Mouse (Mus musculus): ENCODE results near the gene Dirc2. TPM values are rescaled to one million over a fixed set of nuclear protein-coding genes. Genes with fewer than 3 reads are reported as not detected.

The Dirc2 gene
- total RNA-seq, 2 experiments from 2014 or later = 89.4 to 95.2 TPM

- no peak for DNase-seq
- intact Hi-C loops (cut with DNase I) = no loop called here
Measured at GRCm38 (mm10) chr16:35701823-35702222, 67.3 kb downstream of the Dirc2 start.

DNA sequence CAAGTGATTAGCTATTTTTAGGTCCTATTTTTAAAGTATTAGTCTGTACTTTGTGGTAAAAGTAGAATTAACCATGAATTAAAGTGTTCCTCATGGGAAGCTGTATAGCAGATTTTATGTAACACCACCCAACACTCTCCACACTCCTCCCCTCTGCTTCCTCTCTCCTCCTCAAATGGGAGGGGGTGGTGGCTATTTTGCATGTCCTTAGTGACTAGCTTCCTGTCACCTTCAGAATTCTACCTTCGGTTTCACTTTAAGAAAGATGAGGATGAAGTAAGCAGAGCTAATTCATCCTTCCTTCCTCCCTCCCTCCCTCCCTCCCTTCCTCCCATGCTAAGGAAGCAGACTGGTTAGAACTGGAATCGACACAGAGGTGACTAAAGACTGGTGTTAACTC lies 73.1 kb downstream of the Dirc2 start:
- intact Hi-C loops (cut with DNase I) = no loop called here
- DNase-seq = no peak

DNA sequence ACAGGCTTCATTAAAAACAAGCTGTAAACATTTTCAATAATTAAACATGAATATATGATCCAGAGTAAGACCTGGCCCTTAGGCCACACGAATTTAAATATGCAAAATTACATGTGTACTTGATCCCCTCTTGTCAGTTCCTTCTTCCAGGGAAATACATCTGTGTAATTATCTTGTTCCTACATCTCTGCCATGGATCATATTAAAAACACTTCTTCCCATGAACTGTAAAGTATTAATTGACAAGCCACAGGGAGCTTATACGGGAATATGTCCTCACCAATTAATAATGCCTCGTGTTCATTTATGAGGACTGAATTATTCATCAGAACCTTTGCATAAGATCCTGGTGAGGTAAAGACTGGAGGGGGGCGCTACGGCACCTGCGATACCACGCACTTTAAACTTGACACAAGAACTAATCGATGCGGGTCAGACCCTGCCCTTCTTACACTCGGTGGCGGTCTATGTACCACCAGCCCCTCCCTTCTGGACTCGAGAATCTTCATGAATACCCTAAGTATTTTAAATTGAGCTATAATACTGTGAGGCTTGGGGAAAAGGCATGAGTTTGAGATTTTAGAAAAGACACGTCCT lies 74.8 kb downstream of the Dirc2 start:
- intact Hi-C loops (cut with DNase I) = no loop called here

DNA sequence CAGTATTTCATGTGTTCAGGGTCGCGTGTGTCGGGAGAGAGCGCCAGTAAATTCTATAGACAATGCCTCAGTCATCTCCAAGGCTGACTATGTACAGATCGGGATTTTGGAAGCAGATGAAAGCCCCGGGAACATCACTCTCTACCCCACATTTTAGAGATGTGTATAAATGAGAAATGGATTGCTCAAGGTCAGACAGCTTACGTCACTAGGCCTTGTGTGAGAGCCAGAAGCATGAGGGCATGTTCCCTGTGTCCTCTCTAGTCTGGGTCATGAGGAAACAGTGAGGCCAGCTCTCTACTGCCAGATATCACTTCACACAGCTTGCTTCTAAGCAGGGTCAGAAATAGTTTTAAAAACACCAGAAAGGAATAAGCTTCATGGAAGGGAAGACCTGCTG lies 77.5 kb downstream of the Dirc2 start:
- intact Hi-C loops (cut with DNase I) = no loop called here
- no peak for DNase-seq

More for the DNA sequence above, 74.8 kb downstream of the Dirc2 start:
- no peak for DNase-seq

DNA sequence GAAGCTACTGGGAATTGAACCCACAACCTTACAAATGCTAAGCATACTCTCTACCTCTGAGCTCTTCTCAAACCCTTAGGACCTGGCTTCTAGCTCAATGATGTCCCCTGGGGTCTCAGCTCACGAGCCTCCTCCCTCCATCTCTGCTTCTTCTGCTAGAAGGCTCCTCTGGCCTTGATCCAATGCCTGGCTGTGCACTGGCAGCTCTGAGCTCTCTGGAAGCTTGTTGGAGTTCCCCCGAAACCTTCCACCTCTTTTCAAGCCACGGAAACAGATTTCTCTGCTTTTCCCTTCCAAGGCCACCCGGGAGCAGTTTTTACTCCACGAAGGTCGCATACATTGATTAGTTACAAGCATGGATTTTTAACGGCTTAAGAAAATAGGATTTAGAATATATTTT lies 82.7 kb downstream of the Dirc2 start:
- peak; percentile 87 for DNase-seq
- intact Hi-C loops (cut with DNase I) = no loop called here

- intact Hi-C loops (cut with DNase I) = no loop called here
- no peak for DNase-seq
Measured at GRCm38 (mm10) chr16:35685027-35685426, 84.1 kb downstream of the Dirc2 start.

GRCm38 (mm10) chr16:35681327-35682108 lies 87.6 kb downstream of the Dirc2 start:
- intact Hi-C loops (cut with DNase I) = no loop called here
- no peak for DNase-seq

- intact Hi-C loops (cut with DNase I) = no loop called here
- no peak for DNase-seq
Measured at GRCm38 (mm10) chr16:35678476-35678875, 90.7 kb downstream of the Dirc2 start.

- intact Hi-C loops (cut with DNase I) = no loop called here
- no peak for DNase-seq
Measured at GRCm38 (mm10) chr16:35677511-35678113, 91.5 kb downstream of the Dirc2 start.

DNA sequence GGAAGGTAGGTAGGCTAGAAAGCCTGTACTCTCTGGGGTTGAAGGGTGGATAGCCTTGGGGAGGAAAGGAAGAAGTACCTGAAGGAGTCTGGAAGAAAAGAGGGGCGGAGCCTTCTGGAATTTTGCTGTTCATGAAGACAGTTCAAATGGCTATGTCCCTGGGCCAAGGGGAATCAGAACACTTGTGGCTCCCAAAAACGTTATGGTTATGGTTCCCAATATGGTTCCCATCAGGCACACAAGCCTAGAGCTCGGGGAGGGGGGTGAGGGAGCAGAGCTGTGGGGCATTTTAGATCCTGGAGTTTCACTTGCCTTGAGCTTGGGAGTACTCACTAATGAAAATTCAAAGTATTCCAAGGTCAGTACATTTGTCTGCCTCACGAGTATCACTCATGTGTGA lies 104.3 kb downstream of the Dirc2 start:
- intact Hi-C loops (cut with DNase I) = no loop called here
- DNase-seq = no peak

GRCm38 (mm10) chr16:35663831-35664414 lies 105.2 kb downstream of the Dirc2 start:
- intact Hi-C loops (cut with DNase I) = no loop called here
- DNase-seq = no peak

DNA sequence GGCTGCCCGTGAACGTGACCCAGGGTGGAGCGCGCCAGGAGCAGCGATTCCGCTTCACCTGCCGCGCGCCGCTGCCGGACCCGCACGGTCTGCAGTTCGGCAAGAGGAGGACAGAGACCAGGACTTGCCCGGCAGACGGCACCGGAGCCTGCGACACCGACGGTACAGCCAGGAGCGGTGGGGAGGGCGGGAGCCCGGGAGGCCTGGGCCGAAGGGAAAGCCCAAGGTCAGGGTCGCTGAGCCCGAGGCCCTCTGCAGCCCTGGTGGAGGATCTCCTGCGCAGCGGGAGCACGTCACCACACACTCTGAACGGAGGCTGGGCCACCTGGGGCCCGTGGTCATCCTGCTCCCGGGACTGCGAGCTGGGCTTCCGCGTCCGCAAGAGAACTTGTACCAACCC lies 108.9 kb downstream of the Dirc2 start:
- intact Hi-C loops (cut with DNase I) = no loop called here
- no peak for DNase-seq

DNA sequence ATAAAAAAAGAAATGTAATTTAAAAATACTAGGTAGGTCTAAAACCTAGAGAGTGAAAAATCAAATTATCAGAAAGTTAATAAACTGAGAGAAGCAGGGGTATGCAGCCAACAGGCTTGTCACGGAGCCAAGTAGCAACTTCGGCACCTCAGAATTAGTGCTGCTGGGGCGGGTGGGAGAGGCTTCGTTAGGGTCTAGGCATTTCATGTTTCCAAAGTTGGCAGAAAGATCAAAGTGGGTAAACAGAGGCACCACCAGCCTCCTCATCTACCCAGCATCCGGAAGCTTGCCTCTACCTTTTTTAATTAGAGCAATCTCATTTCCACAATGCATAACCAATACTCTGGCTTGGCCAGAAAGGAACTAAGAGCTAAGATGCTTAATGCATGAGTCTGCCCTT lies 115.2 kb downstream of the Dirc2 start:
- no peak for DNase-seq
- intact Hi-C loops (cut with DNase I) = no loop called here

- DNase-seq = no peak
- intact Hi-C loops (cut with DNase I) = no loop called here
Measured at GRCm38 (mm10) chr16:35652706-35653105, 116.5 kb downstream of the Dirc2 start.

- DNase-seq = peak; percentile 80
- intact Hi-C loops (cut with DNase I) = no loop called here
Measured at GRCm38 (mm10) chr16:35652206-35652605, 117.0 kb downstream of the Dirc2 start.

GRCm38 (mm10) chr16:35648862-35649261 lies 120.3 kb downstream of the Dirc2 start:
- DNase-seq = no peak
- intact Hi-C loops (cut with DNase I) = no loop called here

Other genes starting within 250 kb of the Dirc2 start
- 10 to 100 TPM; 29.9 to 30.5 TPM for gene Sema5b, start 228.2 kb downstream of the Dirc2 start, total RNA-seq (2021)
- 10 to 100 TPM; 10.5 to 11.0 TPM for gene Hspbap1, start 1.0 kb upstream of the Dirc2 start, total RNA-seq (2021)
- gene Parp14, start 102.2 kb upstream of the Dirc2 start, total RNA-seq (2021) = 1 to 10 TPM in 1 of 2 experiments, under 1 TPM in 1; 0.60 to 1.3 TPM
- 1 to 10 TPM; 2.0 to 2.4 TPM for gene Parp9, start 169.1 kb upstream of the Dirc2 start, total RNA-seq (2021)
- 1 to 10 TPM; 2.2 TPM for gene Dtx3l, start 169.8 kb upstream of the Dirc2 start, total RNA-seq (2021)
- gene Kpna1, start 209.4 kb upstream of the Dirc2 start, total RNA-seq (2021) = 10 to 100 TPM; 92.1 to 96.8 TPM

All from left cerebral cortex, postnatal 4 days (tissue).